Mouse (Mus musculus) right cerebral cortex, postnatal 36 days (tissue): ENCODE results near the gene Gm20721.
A peak's percentile ranks its signal among the peaks of the same experiment; 100 is the strongest.
"Not testable (repeated sequence)": the region's sequence is repeated elsewhere in the genome, so short reads cannot be mapped to it uniquely, and the experiment has no call there.

Experiments used
- DNase-seq, 2 experiments: peaks; one replicate each; pipeline ENCODE4 v3.0.0; 2022; ENCODE audit warnings: low spot score in 2 of 2, mixed read lengths in 1 of 2

Gm20721 gene

GRCm38 (mm10) chr2:174346612-174346998 lies at the start of gene Gm20721:
TSS of gene Gm20721 (minus strand) at chr2:174346712.
- no peak for DNase-seq

GRCm38 (mm10) chr2:174393383-174393782 lies 46.9 kb upstream of the Gm20721 start:
- DNase-seq, result no peak

- no peak for DNase-seq
Measured at GRCm38 (mm10) chr2:174392554-174392953, 46.0 kb upstream of the Gm20721 start.

- no peak for DNase-seq
Measured at GRCm38 (mm10) chr2:174391936-174392335, 45.4 kb upstream of the Gm20721 start.

- no peak for DNase-seq
Measured at GRCm38 (mm10) chr2:174381021-174381420, 34.5 kb upstream of the Gm20721 start.

- DNase-seq, result no peak
Measured at GRCm38 (mm10) chr2:174366571-174366970, 20.1 kb upstream of the Gm20721 start.

GRCm38 (mm10) chr2:174359656-174360055 lies 13.1 kb upstream of the Gm20721 start:
- DNase-seq, result no peak

- no peak for DNase-seq
Measured at GRCm38 (mm10) chr2:174358516-174358915, 12.0 kb upstream of the Gm20721 start.

GRCm38 (mm10) chr2:174346999-174347668 lies 622 bp upstream of the Gm20721 start:
- DNase-seq, result not testable (repeated sequence)

- DNase-seq, result no peak
Measured at GRCm38 (mm10) chr2:174344996-174345395, 1.5 kb downstream of the Gm20721 start.

- DNase-seq, result peak; percentile 68 to 83
Measured at GRCm38 (mm10) chr2:174344003-174344655, 2.4 kb downstream of the Gm20721 start.

GRCm38 (mm10) chr2:174343566-174343965 lies 2.9 kb downstream of the Gm20721 start:
- DNase-seq, result no peak

GRCm38 (mm10) chr2:174342793-174343400 lies 3.6 kb downstream of the Gm20721 start:
- DNase-seq, result no peak

GRCm38 (mm10) chr2:174340893-174341580 lies 5.5 kb downstream of the Gm20721 start:
- DNase-seq, result no peak

GRCm38 (mm10) chr2:174340229-174340892 lies 6.2 kb downstream of the Gm20721 start:
- DNase-seq, result no peak

- DNase-seq, result no peak
Measured at GRCm38 (mm10) chr2:174339701-174340100, 6.8 kb downstream of the Gm20721 start.

GRCm38 (mm10) chr2:174337275-174337674 lies 9.2 kb downstream of the Gm20721 start:
- no peak for DNase-seq

- DNase-seq, result no peak
Measured at GRCm38 (mm10) chr2:174334415-174334814, 12.1 kb downstream of the Gm20721 start.

GRCm38 (mm10) chr2:174333239-174333890 lies 13.1 kb downstream of the Gm20721 start:
- no peak for DNase-seq

- no peak for DNase-seq
Measured at GRCm38 (mm10) chr2:174331282-174332030, 15.1 kb downstream of the Gm20721 start.
